Mouse (Mus musculus): ENCODE data around the gene Dppa4. TPM values are rescaled to one million over a fixed set of nuclear protein-coding genes. Genes with fewer than 3 reads are reported as not detected.

Dppa4 gene
- polyA plus RNA-seq, 1 experiment from 2014 or later: not detected

Other genes with a start within 250 kb of the Dppa4 start
- gene Dppa2, start 20.2 kb downstream of the Dppa4 start, polyA plus RNA-seq (2015; fragmentation: Nextera tagmentation; extraction: Ambion mirVana): 0.15 and 0.18 TPM in 2 replicates
- not detected in 2 replicates for gene Gm5485, start 128.7 kb downstream of the Dppa4 start, polyA plus RNA-seq (2015; fragmentation: Nextera tagmentation; extraction: Ambion mirVana)
- gene Morc1, start 147.5 kb downstream of the Dppa4 start, polyA plus RNA-seq (2015; fragmentation: Nextera tagmentation; extraction: Ambion mirVana): 0.23 and 0.52 TPM in 2 replicates